Mouse (Mus musculus) granulocyte monocyte progenitor cell, adult 5-6 weeks (primary cell): ENCODE data around the gene Trim59. TPM values are rescaled to one million over a fixed set of nuclear protein-coding genes. Genes with fewer than 3 reads are reported as not detected.
"Not testable (repeated sequence)": the region's sequence is repeated elsewhere in the genome, so short reads cannot be mapped to it uniquely, and the experiment has no call there.

Experiments used
- ATAC-seq: replicated peaks from 2 replicates; pipeline ENCODE4 v1.8.0; 2016; ENCODE audit warnings: mild to moderate bottlenecking, moderate TSS enrichment, inconsistent platforms; ENCODE audit not compliant: poor library complexity, severe bottlenecking
- total RNA-seq, 2 experiments: library from RNA; stranded (forward) in 1 of 2; stranded (reverse) in 1 of 2; fragments of 200-712, 200-1000 nt in 1 of 2; fragments of >200 nt in 1 of 2; fragmentation: Nextera tagmentation in 1 of 2; gene quantifications; 2 replicates each; pipeline ENCODE4 v1.2.3; 2014 to 2017

The Trim59 gene
- total RNA-seq (2014; fragmentation: Nextera tagmentation), result 28.7 and 33.7 TPM in 2 replicates
- 20.2 and 23.8 TPM in 2 replicates for total RNA-seq (2017)

GRCm38 (mm10) chr3:69044645-69045399 is at the start of gene Trim59:
Trim59 (minus strand) TSS chr3:69044755.
- peak; percentile 80 for ATAC-seq

GRCm38 (mm10) chr3:69064005-69064404 is 19.4 kb upstream of the Trim59 start:
- ATAC-seq, result no peak

DNA sequence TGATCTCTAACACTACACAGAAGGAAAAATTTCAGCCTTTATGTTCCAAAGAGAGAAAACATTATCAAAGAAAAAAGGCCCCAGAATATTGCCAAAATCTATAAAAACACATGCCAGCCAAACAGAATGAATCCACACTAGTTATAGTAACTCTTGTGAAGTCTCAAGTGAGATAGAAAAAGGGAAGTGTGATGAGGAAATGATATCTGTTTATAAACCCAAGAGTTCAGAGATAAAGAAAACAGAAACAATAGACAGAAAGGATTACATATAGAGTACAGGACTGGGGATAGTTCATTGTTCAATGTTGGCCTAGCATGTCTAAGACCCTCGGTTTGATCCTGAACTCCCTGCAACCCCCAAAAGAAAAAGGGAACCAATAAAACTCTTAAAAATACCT is 18.2 kb upstream of the Trim59 start:
- ATAC-seq, result peak; percentile 85

DNA sequence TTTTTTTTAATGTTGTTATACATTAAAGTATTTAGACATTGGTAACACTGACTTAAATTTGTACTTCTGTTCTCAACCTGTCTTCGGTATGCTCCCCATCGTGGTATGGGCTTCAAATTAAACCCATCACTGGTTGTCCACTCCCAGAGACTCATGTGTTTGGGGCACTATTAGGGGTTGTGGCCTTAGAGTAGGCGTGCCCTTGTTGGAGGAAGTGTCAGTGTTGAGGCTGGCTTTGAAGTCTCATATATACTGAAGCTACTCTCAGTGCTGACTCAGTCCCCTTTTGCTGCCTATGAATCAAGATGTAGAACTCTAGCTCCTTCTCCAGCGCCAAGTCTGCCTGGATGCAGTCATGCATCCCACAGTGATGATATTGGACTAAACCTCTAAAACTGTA is 16.1 kb upstream of the Trim59 start:
- ATAC-seq, result no peak

DNA sequence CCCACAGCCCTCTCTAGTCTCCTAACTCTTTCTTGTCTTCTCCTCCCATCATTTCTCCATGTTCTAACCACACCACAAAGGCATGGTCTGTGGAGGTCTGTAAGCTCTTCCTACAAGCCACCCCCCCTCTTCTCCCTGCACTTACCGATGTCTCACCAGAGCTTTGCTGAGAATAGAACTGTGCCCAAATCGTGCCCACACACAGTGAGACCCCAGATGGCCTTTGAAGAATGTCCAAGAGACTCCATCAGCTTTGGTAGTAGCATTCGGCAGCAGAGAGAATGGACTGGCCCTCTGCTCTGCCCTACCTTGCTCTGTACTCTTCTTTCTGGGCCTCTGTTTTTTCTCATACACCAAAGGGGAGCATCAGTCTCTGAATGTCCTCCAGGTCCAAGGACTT is 11.3 kb upstream of the Trim59 start:
- no peak for ATAC-seq

DNA sequence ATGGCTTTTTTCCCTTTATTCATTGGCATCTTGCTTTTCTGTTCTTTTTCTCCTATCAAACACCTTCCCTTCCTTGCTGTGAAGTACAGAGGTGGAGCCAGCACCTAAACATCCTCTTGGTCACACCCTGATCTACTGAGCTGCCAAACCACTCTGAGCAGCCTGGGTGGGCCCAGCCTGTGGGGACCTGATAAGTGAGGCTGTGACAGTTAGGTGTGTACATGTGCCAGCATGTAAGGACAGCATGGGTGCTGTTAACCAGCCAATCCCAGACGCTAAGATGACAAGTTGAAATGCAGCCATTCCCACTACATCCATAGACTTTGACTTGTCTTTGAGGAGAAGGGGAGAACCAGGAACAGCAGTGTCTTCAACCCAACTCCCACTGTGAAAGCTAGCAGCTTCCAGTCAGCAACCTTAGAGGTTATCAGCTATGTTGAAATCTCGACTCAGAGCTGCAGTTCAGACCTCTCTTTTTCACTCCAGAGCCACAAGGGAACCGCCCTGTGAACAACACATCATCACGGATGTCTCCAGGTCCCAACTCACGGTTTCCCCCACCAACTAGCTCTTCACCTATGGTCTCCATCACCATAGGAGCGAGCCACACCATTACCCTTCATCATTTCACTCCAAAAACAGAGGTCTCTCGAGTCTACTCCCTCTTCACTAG is 10.3 kb upstream of the Trim59 start:
- peak; percentile 13 for ATAC-seq

- no peak for ATAC-seq
Observed at GRCm38 (mm10) chr3:69051894-69052293, 7.3 kb upstream of the Trim59 start.

DNA sequence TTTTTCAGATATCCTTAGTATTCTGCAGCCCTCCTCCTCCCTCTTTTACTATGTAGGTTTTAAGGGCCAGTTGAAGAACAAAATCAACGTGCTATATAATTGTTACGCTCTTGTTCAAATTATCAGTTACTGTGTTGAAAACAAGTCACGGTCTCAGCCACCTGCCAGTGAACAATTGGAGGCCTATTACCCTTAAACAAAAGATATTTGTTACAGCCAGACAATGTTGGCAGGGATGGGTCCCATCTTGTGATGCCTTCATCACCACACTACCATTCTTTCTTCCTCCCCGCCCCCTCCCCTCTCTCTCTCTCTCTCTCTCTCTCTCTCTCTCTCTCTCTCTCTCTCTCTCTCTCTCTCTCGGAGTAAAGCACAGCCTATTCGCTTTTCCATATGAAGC is 4.5 kb upstream of the Trim59 start:
- no peak for ATAC-seq

- ATAC-seq, result no peak
Observed at GRCm38 (mm10) chr3:69047684-69048083, 3.1 kb upstream of the Trim59 start.

DNA sequence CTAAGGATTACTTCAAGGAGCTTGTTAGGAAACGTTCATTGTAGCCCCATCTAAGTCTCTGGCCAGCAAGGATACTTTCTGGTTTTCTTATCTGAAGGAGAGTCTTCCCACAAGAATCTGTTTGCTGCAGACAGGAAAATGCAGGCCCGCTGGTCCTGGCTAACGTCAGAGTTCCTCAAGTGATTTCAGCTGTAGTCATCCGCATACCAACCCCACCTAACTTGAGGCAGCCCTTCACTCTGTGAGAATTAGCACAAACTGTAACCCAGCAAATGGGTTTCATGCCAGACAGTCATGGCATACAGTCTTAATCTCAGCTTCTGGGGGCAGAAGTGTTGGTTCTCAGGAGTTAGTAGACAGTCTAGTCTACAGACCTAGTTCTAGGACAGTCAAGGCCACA is 2.0 kb upstream of the Trim59 start:
- no peak for ATAC-seq

GRCm38 (mm10) chr3:69045750-69046149 is 1.2 kb upstream of the Trim59 start:
- no peak for ATAC-seq

DNA sequence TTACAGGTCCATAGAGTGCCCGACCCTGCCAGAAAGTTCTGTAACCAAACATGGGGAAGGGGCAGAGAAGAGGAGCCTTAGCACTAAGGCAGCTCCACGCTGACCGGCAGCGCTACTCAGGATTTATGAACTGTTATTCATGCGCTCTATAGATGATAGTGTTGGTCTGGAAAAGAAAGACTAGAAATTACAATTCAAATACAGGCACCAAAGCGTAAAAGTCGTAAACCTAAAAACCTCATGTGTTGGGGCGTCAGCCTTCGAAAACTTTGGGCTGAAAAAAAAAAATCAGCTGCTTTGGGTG is 797 bp upstream of the Trim59 start:
- no peak for ATAC-seq

DNA sequence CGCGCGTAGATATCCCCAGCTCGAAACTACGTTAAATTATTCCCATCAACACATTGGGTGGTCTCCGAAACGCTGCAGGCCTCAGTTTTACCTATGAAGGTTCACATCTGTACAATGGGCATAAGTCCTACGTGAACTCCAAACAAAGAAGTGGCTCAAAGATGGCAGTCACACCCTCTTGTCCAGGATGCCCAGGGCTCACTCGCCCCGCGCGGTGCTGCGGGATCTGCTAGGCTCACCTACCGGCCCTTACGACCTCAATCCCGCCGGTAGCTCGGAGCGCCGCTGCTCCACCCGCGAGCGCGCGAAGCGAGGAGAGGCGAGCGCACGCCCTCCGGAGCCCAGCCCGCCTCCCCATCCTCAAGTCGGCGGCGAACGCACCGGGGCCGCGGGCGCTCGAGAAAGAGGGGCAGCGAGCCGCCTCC is 376 bp downstream of the Trim59 start:
- ATAC-seq, result peak; percentile 11

GRCm38 (mm10) chr3:69041298-69041697 is 3.3 kb downstream of the Trim59 start:
- ATAC-seq, result peak; percentile 58

- ATAC-seq, result no peak
Observed at GRCm38 (mm10) chr3:69040105-69040504, 4.5 kb downstream of the Trim59 start.

DNA sequence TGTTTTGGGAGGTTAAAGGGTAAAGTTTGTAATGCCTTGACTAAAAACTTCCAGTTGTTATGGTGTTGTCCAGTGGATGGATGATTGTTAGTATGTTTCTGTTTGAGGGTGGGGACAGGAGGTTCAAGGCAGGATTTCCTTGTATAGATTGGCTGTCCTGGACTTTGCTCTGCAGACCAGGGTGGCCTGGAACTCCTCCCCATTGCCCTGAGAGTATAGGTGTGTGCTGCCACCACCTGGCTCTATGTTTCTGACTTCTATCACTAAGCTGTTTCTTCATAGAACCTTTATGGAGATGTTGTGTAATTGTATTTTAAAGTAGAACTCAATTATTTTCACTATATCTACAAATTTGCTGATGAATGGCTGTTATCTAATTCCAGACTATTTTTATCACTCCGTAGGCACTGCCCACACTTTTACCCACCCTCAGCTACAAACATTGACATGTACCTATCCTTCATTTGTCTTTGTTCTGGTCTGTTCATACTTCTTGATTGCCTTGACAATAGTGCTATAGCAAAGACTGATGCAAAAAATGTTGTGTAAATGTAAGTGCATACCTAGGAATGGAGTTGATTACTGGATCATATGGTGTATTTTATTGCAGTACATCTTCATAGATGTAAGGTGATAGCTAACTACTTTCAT is 18.3 kb downstream of the Trim59 start:
- ATAC-seq, result no peak

GRCm38 (mm10) chr3:69020764-69021163 is 23.8 kb downstream of the Trim59 start:
- ATAC-seq, result no peak

DNA sequence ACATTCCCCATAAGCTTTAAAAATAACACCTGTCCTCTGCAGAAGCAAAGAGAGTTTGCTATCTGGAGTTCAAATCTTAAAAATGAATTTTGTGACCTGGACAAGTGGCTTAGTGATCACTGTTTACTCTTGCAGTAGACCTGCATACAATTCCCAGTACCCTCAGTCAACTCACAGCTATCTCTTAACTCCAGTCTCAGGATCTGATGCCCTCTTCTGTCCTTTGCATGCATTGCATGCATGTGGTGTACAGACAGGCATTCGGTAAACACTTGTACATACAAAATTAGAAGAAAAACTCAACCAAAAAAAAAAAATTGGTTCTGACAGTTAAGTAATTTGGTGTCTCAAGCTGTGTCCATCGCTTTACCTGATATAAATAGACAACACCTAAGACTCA is 24.3 kb downstream of the Trim59 start:
- peak; percentile 69 for ATAC-seq

- not testable (repeated sequence) for ATAC-seq
Observed at GRCm38 (mm10) chr3:69018635-69019034, 25.9 kb downstream of the Trim59 start.

DNA sequence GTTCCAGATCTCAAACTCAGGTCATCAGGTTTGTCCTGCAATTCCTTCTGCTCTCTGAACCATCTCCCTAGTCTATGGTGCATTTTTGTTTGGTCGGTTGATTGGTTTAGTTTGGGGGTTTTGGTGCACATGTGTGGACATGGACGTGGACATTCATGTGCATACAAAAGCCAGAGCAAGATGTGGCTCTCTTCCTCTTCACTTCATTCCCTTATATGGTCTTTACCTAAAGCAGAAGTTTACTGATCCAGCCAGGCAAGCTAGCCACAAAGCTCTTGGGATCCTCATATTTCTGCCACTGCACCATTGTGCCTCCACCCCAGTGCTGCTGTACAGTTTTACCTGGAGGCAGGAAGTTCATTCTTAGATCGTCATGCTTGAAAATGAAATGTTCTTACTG is 27.4 kb downstream of the Trim59 start:
- ATAC-seq, result peak; percentile 73

- ATAC-seq, result no peak
Observed at GRCm38 (mm10) chr3:69008873-69009272, 35.7 kb downstream of the Trim59 start.
